Mouse (Mus musculus) testis, adult 2 months (tissue): Measurements from ENCODE around the gene Filip1.

Experiments used
- CTCF ChIP-seq: fragments of 200-500 bp; IDR thresholded peaks from 2 replicates; pipeline ENCODE4 v1.5.1; 2012; ENCODE audit warnings: low read depth, mild to moderate bottlenecking, inconsistent platforms, low read length, moderate library complexity; ENCODE audit not compliant: control insufficient read depth, insufficient read depth, insufficient replicate concordance
- POLR2A ChIP-seq: fragments of 200-500 bp; IDR thresholded peaks from 2 replicates; pipeline ENCODE4 v1.6.1; 2012; ENCODE audit warnings: low read depth, mild to moderate bottlenecking, inconsistent platforms, low read length, moderate library complexity; ENCODE audit not compliant: control insufficient read depth

DNA sequence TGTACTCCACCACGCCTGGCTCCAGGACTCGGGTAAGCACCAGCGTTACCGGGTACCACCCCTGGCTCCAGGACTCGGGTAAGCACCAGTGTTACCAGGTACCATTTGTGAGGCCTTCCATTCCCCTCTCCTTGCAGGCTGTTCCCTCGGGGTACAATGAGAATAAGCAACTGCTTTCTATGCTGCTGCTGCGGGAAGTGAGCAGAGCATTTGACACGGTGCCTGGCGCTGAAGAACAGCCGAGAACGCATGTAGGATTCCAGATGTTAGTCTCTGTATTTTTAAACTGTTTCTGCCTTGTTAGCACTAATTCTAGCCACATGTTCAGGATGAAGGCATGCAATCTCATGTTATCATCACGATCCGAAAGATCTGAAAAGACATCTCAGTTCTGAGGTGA lies 635 bp downstream of the Filip1 start:
- TF ChIP-seq POLR2A: no peak
- TF ChIP-seq CTCF: no peak
